Mouse (Mus musculus) midbrain, embryonic 14.5 days (tissue): ENCODE measurements around the gene Atp8b5. TPM values are rescaled to one million over a fixed set of nuclear protein-coding genes. Genes with fewer than 3 reads are reported as not detected.

ENCODE experiments used
- ATAC-seq: fragments of 200-750 bp; cut with Nextera tagmentation; 2 replicates; pipeline ENCODE4 v1.8.0; 2017; ENCODE audit warnings: moderate number of reproducible peaks, moderate library complexity; ENCODE audit not compliant: low FRiP score, low TSS enrichment
- DNase-seq: peaks from one replicate; pipeline ENCODE4 v3.0.0-alpha.2; 2015
- H3K27ac ChIP-seq: fragments of 300-500 bp; sonication (generic); replicated peaks from 2 replicates; pipeline ENCODE4 v1.5.1; 2014; ENCODE audit warnings: mild to moderate bottlenecking, low read depth, low read length, moderate library complexity
- H3K27me3 ChIP-seq: fragments of 300-500 bp; sonication (generic); 2 replicates; pipeline ENCODE4 v1.6.1; 2014; ENCODE audit warnings: low read length, control low read depth, mixed read lengths; ENCODE audit not compliant: control insufficient read depth, insufficient read depth
- H3K36me3 ChIP-seq: fragments of 300-500 bp; sonication (generic); 2 replicates; pipeline ENCODE4 v1.6.1; 2014; ENCODE audit warnings: low read length, control low read depth; ENCODE audit not compliant: control insufficient read depth, insufficient read depth
- H3K4me1 ChIP-seq: fragments of 300-500 bp; sonication (generic); 2 replicates; pipeline ENCODE4 v1.6.1; 2014; ENCODE audit warnings: mild to moderate bottlenecking, antibody characterized with exemption, low read length, control low read depth; ENCODE audit not compliant: control insufficient read depth, insufficient read depth
- H3K4me2 ChIP-seq: fragments of 300-500 bp; sonication (generic); 2 replicates; pipeline ENCODE4 v1.6.1; 2014; ENCODE audit warnings: mild to moderate bottlenecking, low read length, moderate library complexity
- H3K4me3 ChIP-seq: fragments of 300-500 bp; sonication (generic); replicated peaks from 2 replicates; pipeline ENCODE4 v1.5.1; 2014; ENCODE audit warnings: low read depth, low read length
- H3K9ac ChIP-seq: fragments of 300-500 bp; sonication (generic); replicated peaks from 2 replicates; pipeline ENCODE4 v1.6.1; 2014; ENCODE audit warnings: mild to moderate bottlenecking, low read length, moderate library complexity
- H3K9me3 ChIP-seq: fragments of 300-500 bp; sonication (generic); 2 replicates; pipeline ENCODE4 v1.6.1; 2016; ENCODE audit warnings: low read length, control low read depth, mixed read lengths; ENCODE audit not compliant: control insufficient read depth
- WGBS: fragments of 180-500 bp; shearing (Covaris S2); extraction: QIAGEN DNeasy Blood & Tissue Kit; methylation state at CpG from one replicate; pipeline ENCODE4 v1.1.7; 2014; 5-methylcytosine and 5-hydroxymethylcytosine counted together
- polyA plus RNA-seq: library from polyadenylated mRNA; unstranded; fragments of >200 nt; fragmentation: Nextera tagmentation; extraction: Ambion mirVana; gene quantifications from 2 replicates; pipeline ENCODE4 v1.2.1, GENCODE M21; 2014

Gene Atp8b5
- polyA plus RNA-seq, 1 experiment from 2014 or later = 0.57 TPM

DNA sequence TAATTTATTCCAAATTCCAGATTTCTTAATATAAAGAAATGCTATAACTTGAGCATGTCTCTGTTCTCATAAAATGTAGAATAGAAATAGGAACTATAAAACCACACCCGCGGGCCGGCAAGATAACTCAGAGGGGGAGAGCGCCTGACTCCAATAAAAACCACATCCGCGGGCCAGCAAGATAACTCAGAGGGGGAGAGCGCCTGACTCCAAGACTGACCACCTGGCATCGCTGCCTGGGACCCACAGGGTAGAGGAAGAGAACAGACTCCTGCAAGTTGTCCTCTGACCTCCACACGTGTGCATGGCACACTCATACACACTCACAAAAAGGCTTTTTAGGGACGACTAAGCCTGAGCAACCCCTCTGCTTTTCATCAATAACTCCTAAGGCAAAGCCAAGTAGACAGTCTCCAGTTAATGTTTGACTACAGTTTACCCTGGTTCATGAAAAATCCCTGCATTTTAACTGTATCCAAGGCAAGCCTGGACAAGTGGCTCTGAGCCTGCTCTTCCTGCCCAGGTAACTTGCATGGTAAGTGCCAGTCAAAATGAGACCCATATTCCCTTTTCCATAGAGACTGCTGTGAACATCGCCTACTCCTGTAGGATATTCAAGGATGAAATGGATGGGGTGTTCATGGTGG lies 98.1 kb downstream of the Atp8b5 start:
- WGBS = 93% methylated on average over 11 of the region's 11 CpGs
- no peak for ATAC-seq

GRCm38 (mm10) chr4:43367295-43367694 lies 100.3 kb downstream of the Atp8b5 start:
- Histone ChIP-seq H3K27ac (no peak overlapping the region), H3K4me1 (no peaks in the 10 kb centered on the region), H3K27me3 (no peaks in the 10 kb centered on the region), H3K4me3 (no peak overlapping the region), H3K36me3 (no peaks in the 10 kb centered on the region), H3K9me3 (no peaks in the 10 kb centered on the region), H3K4me2 (no peak overlapping the region), H3K9ac (no peak overlapping the region)
- DNase-seq = no peak
- WGBS = 90% methylated on average over 5 of the region's 5 CpGs
- no peak for ATAC-seq

More for the DNA sequence above, 98.1 kb downstream of the Atp8b5 start:
- no peaks in the 10 kb centered on the region for H3K36me3 ChIP-seq
- DNase-seq = no peak
- H3K9me3 ChIP-seq = no peaks in the 10 kb centered on the region
- no peaks in the 10 kb centered on the region for H3K27me3 ChIP-seq
- H3K9ac ChIP-seq = no peak overlapping the region
- H3K4me1 ChIP-seq = no peaks in the 10 kb centered on the region
- H3K27ac ChIP-seq = no peak overlapping the region
- H3K4me3 ChIP-seq = no peak overlapping the region
- no peak overlapping the region for H3K4me2 ChIP-seq

DNA sequence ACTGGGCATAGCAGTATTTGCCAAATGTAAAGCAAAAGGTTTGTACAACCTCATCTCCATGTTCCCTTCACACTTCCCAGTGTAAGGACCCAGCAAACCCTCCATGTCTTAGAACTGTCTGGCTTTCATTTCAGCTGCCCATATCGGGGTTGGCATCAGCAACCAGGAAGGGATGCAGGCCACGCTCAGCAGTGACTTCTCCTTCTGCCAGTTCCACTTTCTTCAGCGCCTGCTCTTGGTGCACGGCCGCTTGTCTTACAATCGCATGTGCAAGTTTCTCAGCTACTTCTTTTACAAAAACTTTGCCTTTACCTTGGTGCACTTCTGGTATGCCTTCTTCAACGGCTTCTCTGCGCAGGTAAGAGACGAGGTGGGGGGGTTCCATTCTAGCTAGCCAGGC lies 100.8 kb downstream of the Atp8b5 start:
- Histone ChIP-seq H3K36me3 (no peaks in the 10 kb centered on the region), H3K4me2 (no peak overlapping the region), H3K9ac (no peak overlapping the region), H3K4me1 (no peaks in the 10 kb centered on the region), H3K4me3 (no peak overlapping the region), H3K9me3 (no peaks in the 10 kb centered on the region), H3K27ac (no peak overlapping the region), H3K27me3 (no peaks in the 10 kb centered on the region)
- ATAC-seq (no peak), DNase-seq (no peak)
- 93% methylated on average over 9 of the region's 9 CpGs for WGBS

DNA sequence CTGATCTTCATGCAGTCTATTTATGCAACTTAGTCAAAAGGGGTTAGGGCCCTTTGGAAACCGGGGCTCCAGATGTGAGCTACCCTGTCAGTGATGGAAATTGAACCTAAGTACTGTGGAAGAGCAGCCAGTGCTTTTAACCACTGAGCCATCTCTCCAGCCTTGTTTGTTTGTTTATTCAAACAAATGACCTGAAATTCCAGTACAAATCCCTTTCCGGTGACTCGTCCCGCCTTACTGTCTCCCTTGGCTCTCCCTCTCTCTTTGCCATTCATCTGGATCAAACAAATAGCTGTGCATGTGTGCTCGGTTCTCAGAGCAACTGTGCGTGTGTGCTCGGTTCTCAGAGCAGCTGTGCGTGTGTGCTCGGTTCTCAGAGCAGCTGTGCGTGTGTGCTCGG lies 104.4 kb downstream of the Atp8b5 start:
- 81% methylated on average over 11 of the region's 11 CpGs for WGBS
- Histone ChIP-seq H3K27ac (no peak overlapping the region), H3K9ac (no peak overlapping the region), H3K36me3 (no peaks in the 10 kb centered on the region), H3K4me1 (no peaks in the 10 kb centered on the region), H3K9me3 (no peaks in the 10 kb centered on the region), H3K27me3 (no peaks in the 10 kb centered on the region), H3K4me2 (no peak overlapping the region), H3K4me3 (no peak overlapping the region)
- ATAC-seq = no peak
- no peak for DNase-seq

- ATAC-seq (no peak), DNase-seq (no peak)
- Histone ChIP-seq H3K27me3 (no peaks in the 10 kb centered on the region), H3K9ac (no peak overlapping the region), H3K9me3 (no peaks in the 10 kb centered on the region), H3K36me3 (no peaks in the 10 kb centered on the region), H3K27ac (no peak overlapping the region), H3K4me3 (no peak overlapping the region), H3K4me2 (no peak overlapping the region), H3K4me1 (no peaks in the 10 kb centered on the region)
- 75% methylated on average over 4 of the region's 4 CpGs for WGBS
Measured at GRCm38 (mm10) chr4:43372155-43372554, 105.2 kb downstream of the Atp8b5 start.

- H3K4me2 ChIP-seq = no peak overlapping the region
- H3K27ac ChIP-seq = no peak overlapping the region
- H3K4me1 ChIP-seq = no peaks in the 10 kb centered on the region
- no peak overlapping the region for H3K4me3 ChIP-seq
- 86% methylated on average over 4 of the region's 4 CpGs for WGBS
- H3K36me3 ChIP-seq = no peaks in the 10 kb centered on the region
- no peak for ATAC-seq
- no peaks in the 10 kb centered on the region for H3K27me3 ChIP-seq
- no peaks in the 10 kb centered on the region for H3K9me3 ChIP-seq
- no peak overlapping the region for H3K9ac ChIP-seq
- DNase-seq = no peak
Measured at GRCm38 (mm10) chr4:43374266-43374665, 107.3 kb downstream of the Atp8b5 start.

GRCm38 (mm10) chr4:43379601-43380000 lies 112.6 kb downstream of the Atp8b5 start:
- ATAC-seq (no peak), DNase-seq (no peak)
- Histone ChIP-seq H3K27ac (no peak overlapping the region), H3K9me3 (no peaks in the 10 kb centered on the region), H3K4me1 (peaks cover 10% of the 10 kb centered on the region), H3K4me2 (no peak overlapping the region), H3K27me3 (no peaks in the 10 kb centered on the region), H3K36me3 (no peaks in the 10 kb centered on the region), H3K9ac (no peak overlapping the region), H3K4me3 (no peak overlapping the region)
- 92% methylated on average over 6 of the region's 6 CpGs for WGBS

- Histone ChIP-seq H3K4me1 (peaks cover 10% of the 10 kb centered on the region), H3K27ac (no peak overlapping the region), H3K4me3 (peak overlapping the region; percentile 70), H3K9ac (peak overlapping the region; percentile 83), H3K4me2 (peak overlapping the region; percentile 87), H3K36me3 (no peaks in the 10 kb centered on the region), H3K27me3 (no peaks in the 10 kb centered on the region), H3K9me3 (no peaks in the 10 kb centered on the region)
- WGBS = 66% methylated on average over 10 of the region's 10 CpGs
- no peak for DNase-seq
- no peak for ATAC-seq
Measured at GRCm38 (mm10) chr4:43380951-43381350, 114.0 kb downstream of the Atp8b5 start.

GRCm38 (mm10) chr4:43381408-43382154 lies 114.6 kb downstream of the Atp8b5 start, which contains the start of gene Rusc2:
Gene Rusc2, plus strand, starts transcription at chr4:43381979.
- ATAC-seq (peak; percentile 95), DNase-seq (peak; percentile 98)
- peak within 1 kb of the TSS; percentile 87 for H3K4me2 ChIP-seq
- H3K36me3 ChIP-seq = no peaks in the 10 kb centered on the region
- H3K27me3 ChIP-seq = no peaks in the 10 kb centered on the region
- H3K9me3 ChIP-seq = no peaks in the 10 kb centered on the region
- peak within 1 kb of the TSS; percentile 70 for H3K4me3 ChIP-seq
- under 1% methylated on average over 62 of the region's 63 CpGs for WGBS
- H3K9ac ChIP-seq = peak within 1 kb of the TSS; percentile 83
- H3K27ac ChIP-seq = peak within 1 kb of the TSS; percentile 77
- H3K4me1 ChIP-seq = peaks cover 10% of the 10 kb centered on the region
